Mouse (Mus musculus) liver, embryonic 16.5 days (tissue): ENCODE results near the gene Flii. TPM values are rescaled to one million over a fixed set of nuclear protein-coding genes. Genes with fewer than 3 reads are reported as not detected.

Source experiments
- ATAC-seq: fragments of 200-750 bp; cut with Nextera tagmentation; 2 replicates; pipeline ENCODE4 v1.8.0; 2017; ENCODE audit warnings: low read depth, mild to moderate bottlenecking, moderate number of reproducible peaks, moderate library complexity
- H3K27ac ChIP-seq: fragments of 300-500 bp; sonication (generic); 2 replicates; pipeline ENCODE4 v1.5.1; 2014; ENCODE audit warnings: mild to moderate bottlenecking, low read length
- H3K27me3 ChIP-seq: fragments of 300-500 bp; sonication (generic); 2 replicates; pipeline ENCODE4 v1.6.1; 2014; ENCODE audit warnings: low read depth, low read length, mixed read lengths; ENCODE audit not compliant: control insufficient read depth, insufficient read depth
- H3K36me3 ChIP-seq: fragments of 300-500 bp; sonication (generic); 2 replicates; pipeline ENCODE4 v1.6.1; 2014; ENCODE audit warnings: mild to moderate bottlenecking; ENCODE audit not compliant: control insufficient read depth, insufficient read depth
- H3K4me1 ChIP-seq: fragments of 300-500 bp; sonication (generic); 2 replicates; pipeline ENCODE4 v1.6.1; 2014; ENCODE audit warnings: low read depth, low read length, mixed read lengths; ENCODE audit not compliant: control insufficient read depth
- H3K4me2 ChIP-seq: fragments of 300-500 bp; sonication (generic); 2 replicates; pipeline ENCODE4 v1.6.1; 2014; ENCODE audit warnings: low read depth, low read length, mixed read lengths
- H3K4me3 ChIP-seq: fragments of 300-500 bp; sonication (generic); 2 replicates; pipeline ENCODE4 v1.5.1; 2014; ENCODE audit warnings: low read depth, mild to moderate bottlenecking, low read length
- H3K9ac ChIP-seq: fragments of 300-500 bp; sonication (generic); 2 replicates; pipeline ENCODE4 v1.6.1; 2014; ENCODE audit warnings: low read depth, low read length
- H3K9me3 ChIP-seq: fragments of 300-500 bp; sonication (generic); replicated peaks from 2 replicates; pipeline ENCODE4 v1.6.1; 2016; ENCODE audit warnings: low read length; ENCODE audit not compliant: control insufficient read depth
- WGBS: fragments of 180-500 bp; shearing (Covaris S2); extraction: QIAGEN DNeasy Blood & Tissue Kit; methylation state at CpG from one replicate; pipeline ENCODE4 v1.1.7; 2014; ENCODE audit not compliant: insufficient replicate concordance; 5-methylcytosine and 5-hydroxymethylcytosine counted together
- polyA plus RNA-seq: library from polyadenylated mRNA; unstranded; fragments of >200 nt; fragmentation: Nextera tagmentation; extraction: Ambion mirVana; gene quantifications from 2 replicates; pipeline ENCODE4 v1.2.1, GENCODE M21; 2015

Flii gene
- 28.0 and 29.7 TPM in 2 replicates for polyA plus RNA-seq

DNA sequence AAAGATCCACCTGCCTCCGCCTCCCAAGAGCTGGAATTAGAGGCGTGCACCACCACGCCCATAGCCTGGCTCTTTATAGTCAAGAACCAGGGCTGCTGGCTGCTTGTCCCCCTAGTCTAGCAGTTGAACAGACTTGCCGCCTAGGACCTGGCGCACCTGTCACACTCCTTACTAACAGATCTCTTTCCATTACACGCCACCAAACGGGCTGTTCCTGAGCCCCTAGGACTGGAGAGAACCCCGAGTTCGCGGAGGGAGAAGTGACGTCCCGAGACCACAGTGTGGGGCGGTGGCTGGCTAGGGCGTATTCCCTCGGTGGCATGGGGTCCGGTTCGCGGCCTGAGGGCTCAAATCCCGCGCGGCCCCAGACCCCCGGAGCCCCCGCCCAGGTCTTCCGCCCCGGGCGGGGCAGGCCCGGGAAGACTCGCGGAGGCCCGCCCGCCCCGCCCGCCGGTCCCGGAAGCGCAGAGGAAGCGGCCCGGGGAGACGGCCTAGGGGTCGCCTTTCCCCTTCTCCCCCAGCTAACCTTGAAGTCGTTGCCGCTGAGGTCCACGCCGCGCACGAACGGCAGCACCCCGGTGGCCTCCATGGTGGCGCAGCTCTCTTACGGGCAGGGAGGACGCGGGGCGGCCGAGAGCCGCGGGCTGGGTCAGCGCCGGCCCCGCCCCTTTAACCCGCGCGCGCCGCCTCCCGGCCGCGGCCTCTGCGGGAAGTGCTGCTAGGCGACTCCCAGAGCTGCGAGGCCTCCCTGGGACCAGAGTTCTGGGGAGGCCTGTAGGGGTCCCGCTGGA, at the start of gene Flii:
Gene Flii (minus strand): TSS at position 663 of the 791 bp plus-strand sequence.
- ATAC-seq = peak; percentile 78
- Histone ChIP-seq H3K4me1 (peaks cover 31% of the 10 kb centered on the region), H3K4me2 (peak within 1 kb of the TSS; percentile 89), H3K9me3 (no peaks in the 10 kb centered on the region), H3K27me3 (no peaks in the 10 kb centered on the region), H3K9ac (peak within 1 kb of the TSS; percentile 86), H3K36me3 (peaks cover 2% of the 10 kb centered on the region), H3K4me3 (peak within 1 kb of the TSS; percentile 86), H3K27ac (peak within 1 kb of the TSS; percentile 79)
- 1% methylated on average over 69 of the region's 71 CpGs for WGBS

DNA sequence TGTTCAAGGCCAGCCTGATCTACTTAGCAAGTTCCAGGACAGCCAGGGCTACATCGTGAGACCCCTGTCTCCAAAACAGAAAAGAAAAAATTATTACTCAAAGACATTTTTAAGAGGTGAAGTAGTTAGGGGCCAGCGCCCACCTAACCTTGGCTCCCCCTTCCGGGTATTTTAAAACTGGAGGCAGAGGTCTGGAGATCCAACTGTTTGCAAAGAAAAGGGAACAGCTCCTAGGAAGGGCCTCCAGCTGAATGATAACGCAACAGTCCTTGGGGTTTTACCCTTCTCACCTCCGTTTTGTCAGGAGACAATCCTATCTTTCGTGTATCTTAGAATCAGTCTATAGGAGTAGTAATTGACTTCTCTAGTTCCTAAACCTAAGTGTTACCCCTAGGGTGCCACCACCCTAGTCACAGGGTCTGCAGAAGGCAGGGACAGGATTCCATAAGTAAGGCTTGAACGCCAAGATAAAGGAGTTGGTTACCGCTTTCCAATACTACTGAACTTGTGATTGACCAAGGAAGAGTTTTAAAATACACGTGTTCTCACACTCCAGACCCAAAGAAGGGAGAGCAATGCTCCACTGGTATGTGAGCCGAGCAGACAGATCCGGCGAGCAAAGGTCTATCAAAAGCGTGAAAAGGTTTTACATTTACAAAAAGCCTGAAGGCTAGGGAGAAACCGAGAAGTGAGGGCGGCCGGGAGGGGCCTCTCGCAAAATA, 49.2 kb upstream of the Flii start:
- H3K4me1 ChIP-seq = peaks cover 48% of the 10 kb centered on the region
- H3K36me3 ChIP-seq = no peaks in the 10 kb centered on the region
- no peaks in the 10 kb centered on the region for H3K27me3 ChIP-seq
- H3K4me3 ChIP-seq = peak overlapping the region; percentile 89
- no peaks in the 10 kb centered on the region for H3K9me3 ChIP-seq
- H3K9ac ChIP-seq = peak overlapping the region; percentile 87
- no peak for ATAC-seq
- WGBS = 3% methylated on average over 17 of the region's 17 CpGs
- peak overlapping the region; percentile 91 for H3K27ac ChIP-seq
- H3K4me2 ChIP-seq = peak overlapping the region; percentile 75

GRCm38 (mm10) chr11:60775578-60775977, 48.5 kb upstream of the Flii start:
- Histone ChIP-seq H3K4me2 (peak overlapping the region; percentile 75), H3K36me3 (no peaks in the 10 kb centered on the region), H3K27ac (peak overlapping the region; percentile 91), H3K27me3 (no peaks in the 10 kb centered on the region), H3K9me3 (no peaks in the 10 kb centered on the region), H3K9ac (peak overlapping the region; percentile 87; the same call in 1 of the 2 replicates), H3K4me1 (peaks cover 41% of the 10 kb centered on the region), H3K4me3 (peak overlapping the region; percentile 89)
- no peak for ATAC-seq
- 18% methylated on average over 6 of the region's 6 CpGs for WGBS

- no peak for ATAC-seq
- Histone ChIP-seq H3K27me3 (no peaks in the 10 kb centered on the region), H3K4me3 (no peak overlapping the region), H3K9me3 (no peaks in the 10 kb centered on the region), H3K27ac (no peak overlapping the region), H3K4me2 (peak overlapping the region; percentile 75; the same call in 1 of the 2 replicates), H3K36me3 (no peaks in the 10 kb centered on the region), H3K9ac (no peak overlapping the region), H3K4me1 (peaks cover 34% of the 10 kb centered on the region)
- WGBS = 20% methylated on average over 1 of the region's 1 CpGs
Measured at GRCm38 (mm10) chr11:60774841-60775240, 47.8 kb upstream of the Flii start.

DNA sequence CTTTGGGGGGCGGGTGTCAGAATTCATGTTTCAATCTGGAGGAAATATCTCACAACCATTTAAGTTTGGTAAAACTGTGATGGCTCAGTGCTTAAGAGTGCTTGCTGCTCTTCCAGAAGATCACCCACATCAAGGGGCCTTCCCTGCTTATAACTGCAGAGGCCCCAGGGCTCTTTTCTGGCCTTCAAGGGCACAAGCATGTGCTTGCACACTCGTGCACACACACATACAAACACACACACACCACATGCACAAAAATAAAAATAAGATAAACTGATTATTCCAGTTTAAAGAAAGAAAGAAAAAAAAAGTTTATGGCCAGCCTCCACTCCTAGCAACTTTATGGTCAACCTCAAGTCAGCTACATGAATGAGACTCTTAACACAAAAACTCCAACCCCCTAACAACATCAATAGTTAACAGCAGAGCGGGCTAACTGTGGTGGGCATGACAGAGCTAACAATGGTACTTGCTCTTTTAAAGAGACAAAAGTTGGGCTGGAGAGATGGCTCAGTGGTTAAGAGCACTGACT, 47.2 kb upstream of the Flii start:
- no peak for ATAC-seq
- 74% methylated on average over 3 of the region's 3 CpGs for WGBS
- H3K27me3 ChIP-seq = no peaks in the 10 kb centered on the region
- H3K36me3 ChIP-seq = no peaks in the 10 kb centered on the region
- no peak overlapping the region for H3K27ac ChIP-seq
- H3K9me3 ChIP-seq = no peaks in the 10 kb centered on the region
- peaks cover 28% of the 10 kb centered on the region for H3K4me1 ChIP-seq
- H3K4me2 ChIP-seq = no peak overlapping the region
- H3K9ac ChIP-seq = no peak overlapping the region
- H3K4me3 ChIP-seq = no peak overlapping the region

DNA sequence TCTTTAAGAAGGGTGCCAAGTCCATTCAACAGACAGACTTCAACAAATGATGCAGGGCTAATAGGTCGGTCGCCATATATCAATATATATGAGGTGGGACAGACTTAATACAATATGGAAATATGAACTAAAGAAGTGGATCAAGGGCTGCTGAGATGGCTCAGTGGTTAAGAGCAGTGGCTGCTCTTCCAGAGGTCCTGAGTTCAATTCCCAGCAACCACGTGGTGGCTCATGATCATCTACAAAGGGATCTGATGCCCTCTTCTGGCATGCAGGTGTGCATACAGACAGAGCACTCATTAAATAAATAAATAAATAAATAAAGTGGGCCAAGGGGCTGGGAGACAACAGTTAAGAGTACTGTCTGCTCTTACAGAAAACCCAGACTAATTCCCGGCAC, 45.1 kb upstream of the Flii start:
- H3K27ac ChIP-seq = no peak overlapping the region
- H3K27me3 ChIP-seq = no peaks in the 10 kb centered on the region
- no peaks in the 10 kb centered on the region for H3K9me3 ChIP-seq
- no peak overlapping the region for H3K9ac ChIP-seq
- no peak overlapping the region for H3K4me2 ChIP-seq
- peaks cover 15% of the 10 kb centered on the region for H3K4me1 ChIP-seq
- 78% methylated on average over 4 of the region's 4 CpGs for WGBS
- no peak overlapping the region for H3K4me3 ChIP-seq
- H3K36me3 ChIP-seq = no peaks in the 10 kb centered on the region
- no peak for ATAC-seq

- peaks cover 11% of the 10 kb centered on the region for H3K4me1 ChIP-seq
- no peak overlapping the region for H3K4me3 ChIP-seq
- H3K4me2 ChIP-seq = no peak overlapping the region
- ATAC-seq = no peak
- H3K9ac ChIP-seq = no peak overlapping the region
- H3K27ac ChIP-seq = no peak overlapping the region
- no peaks in the 10 kb centered on the region for H3K27me3 ChIP-seq
- H3K9me3 ChIP-seq = no peaks in the 10 kb centered on the region
- H3K36me3 ChIP-seq = no peaks in the 10 kb centered on the region
- 76% methylated on average over 3 of the region's 3 CpGs for WGBS
Measured at GRCm38 (mm10) chr11:60770776-60771175, 43.7 kb upstream of the Flii start.

GRCm38 (mm10) chr11:60769322-60769721, 42.3 kb upstream of the Flii start:
- no peak overlapping the region for H3K4me2 ChIP-seq
- no peaks in the 10 kb centered on the region for H3K9me3 ChIP-seq
- H3K9ac ChIP-seq = no peak overlapping the region
- no peaks in the 10 kb centered on the region for H3K4me1 ChIP-seq
- H3K4me3 ChIP-seq = no peak overlapping the region
- H3K27ac ChIP-seq = no peak overlapping the region
- H3K27me3 ChIP-seq = no peaks in the 10 kb centered on the region
- ATAC-seq = no peak
- H3K36me3 ChIP-seq = no peaks in the 10 kb centered on the region
- 43% methylated on average over 2 of the region's 2 CpGs for WGBS

- Histone ChIP-seq H3K4me1 (no peaks in the 10 kb centered on the region), H3K27ac (no peak overlapping the region), H3K4me2 (no peak overlapping the region), H3K9ac (no peak overlapping the region), H3K36me3 (no peaks in the 10 kb centered on the region), H3K4me3 (no peak overlapping the region), H3K9me3 (no peaks in the 10 kb centered on the region), H3K27me3 (no peaks in the 10 kb centered on the region)
- whole genome bisulfite sequencing = 31% methylated on average over 4 of the region's 4 CpGs
- ATAC-seq = no peak
Measured at GRCm38 (mm10) chr11:60766969-60767368, 39.9 kb upstream of the Flii start.
